Mouse (Mus musculus) hindbrain, embryonic 13.5 days (tissue): ENCODE results near the gene Skap1. TPM values are rescaled to one million over a fixed set of nuclear protein-coding genes. Genes with fewer than 3 reads are reported as not detected.

Source experiments
- ATAC-seq: fragments of 200-750 bp; cut with Nextera tagmentation; 2 replicates; pipeline ENCODE4 v1.8.0; 2017; ENCODE audit warnings: moderate TSS enrichment; ENCODE audit not compliant: low FRiP score
- H3K27ac ChIP-seq: fragments of 300-500 bp; sonication (generic); 2 replicates; pipeline ENCODE4 v1.5.1; 2015; ENCODE audit warnings: inconsistent platforms, mild to moderate bottlenecking, moderate library complexity
- H3K27me3 ChIP-seq: fragments of 300-500 bp; sonication (generic); 2 replicates; pipeline ENCODE4 v1.6.1; 2015; ENCODE audit warnings: mild to moderate bottlenecking, inconsistent platforms
- H3K36me3 ChIP-seq: fragments of 300-500 bp; sonication (generic); 2 replicates; pipeline ENCODE4 v1.6.1; 2015; ENCODE audit warnings: mild to moderate bottlenecking, inconsistent platforms
- H3K4me1 ChIP-seq: fragments of 300-500 bp; sonication (generic); replicated peaks from 2 replicates; pipeline ENCODE4 v1.6.1; 2015; ENCODE audit warnings: inconsistent platforms
- H3K4me2 ChIP-seq: fragments of 300-500 bp; sonication (generic); 2 replicates; pipeline ENCODE4 v1.6.1; 2015; ENCODE audit warnings: inconsistent platforms, mild to moderate bottlenecking, moderate library complexity
- H3K4me3 ChIP-seq: fragments of 300-500 bp; sonication (generic); 2 replicates; pipeline ENCODE4 v1.5.1; 2015; ENCODE audit warnings: mild to moderate bottlenecking, inconsistent platforms
- H3K9ac ChIP-seq: fragments of 300-500 bp; sonication (generic); 2 replicates; pipeline ENCODE4 v1.6.1; 2015; ENCODE audit warnings: mild to moderate bottlenecking, inconsistent platforms
- H3K9me3 ChIP-seq: fragments of 300-500 bp; sonication (generic); 2 replicates; pipeline ENCODE4 v1.6.1; 2016; ENCODE audit warnings: inconsistent platforms
- WGBS: fragments of 180-500 bp; shearing (Covaris S2); methylation state at CpG from one replicate; pipeline ENCODE4 v1.1.7; 2015; 5-methylcytosine and 5-hydroxymethylcytosine counted together
- polyA plus RNA-seq: library from polyadenylated mRNA; unstranded; fragments of >200 nt; fragmentation: Nextera tagmentation; extraction: Ambion mirVana; gene quantifications from 2 replicates; pipeline ENCODE4 v1.2.1, GENCODE M21; 2015

The Skap1 gene
- polyA plus RNA-seq, 1 experiment from 2014 or later: 6.9 TPM

- Histone ChIP-seq H3K9ac (no peak overlapping the region), H3K27me3 (0 out of 2 replicates have a peak, but pooled peaks cover 4% of the 10 kb centered on the region)
- WGBS: 64% methylated on average over 16 of the region's 16 CpGs
Observed at GRCm38 (mm10) chr11:96618789-96619445, 154.5 kb downstream of the Skap1 start.

GRCm38 (mm10) chr11:96619576-96619975 is 155.2 kb downstream of the Skap1 start:
- H3K27me3 ChIP-seq: 0 out of 2 replicates have a peak, but pooled peaks cover 4% of the 10 kb centered on the region
- H3K4me3 ChIP-seq: no peak overlapping the region
- peak overlapping the region; percentile 43; the same call in 1 of the 2 replicates for H3K9ac ChIP-seq
- H3K36me3 ChIP-seq: no peaks in the 10 kb centered on the region
- no peak; the same call in 1 of the 2 replicates for ATAC-seq
- WGBS: 12% methylated on average over 5 of the region's 5 CpGs
- H3K9me3 ChIP-seq: no peaks in the 10 kb centered on the region
- H3K27ac ChIP-seq: peak overlapping the region; percentile 82
- peaks cover 36% of the 10 kb centered on the region for H3K4me1 ChIP-seq
- H3K4me2 ChIP-seq: peak overlapping the region; percentile 33

More at GRCm38 (mm10) chr11:96618789-96619445, 154.5 kb downstream of the Skap1 start:
- Histone ChIP-seq H3K9me3 (no peaks in the 10 kb centered on the region), H3K4me2 (peak overlapping the region; percentile 33), H3K27ac (peak overlapping the region; percentile 82), H3K4me1 (peaks cover 36% of the 10 kb centered on the region), H3K4me3 (no peak overlapping the region), H3K36me3 (no peaks in the 10 kb centered on the region)
- no peak for ATAC-seq

GRCm38 (mm10) chr11:96620006-96620405 is 155.6 kb downstream of the Skap1 start:
- Histone ChIP-seq H3K4me3 (no peak overlapping the region), H3K36me3 (no peaks in the 10 kb centered on the region), H3K4me1 (peaks cover 36% of the 10 kb centered on the region), H3K27ac (peak overlapping the region; percentile 82), H3K9ac (peak overlapping the region; percentile 43; the same call in 1 of the 2 replicates), H3K9me3 (no peaks in the 10 kb centered on the region), H3K27me3 (0 out of 2 replicates have a peak, but pooled peaks cover 4% of the 10 kb centered on the region), H3K4me2 (peak overlapping the region; percentile 33)
- ATAC-seq: no peak
- 26% methylated on average over 7 of the region's 7 CpGs for WGBS

GRCm38 (mm10) chr11:96620660-96621059 is 156.3 kb downstream of the Skap1 start:
- peak overlapping the region; percentile 31 for H3K4me2 ChIP-seq
- peak overlapping the region; percentile 31; the same call in 1 of the 2 replicates for H3K9ac ChIP-seq
- no peaks in the 10 kb centered on the region for H3K36me3 ChIP-seq
- H3K9me3 ChIP-seq: no peaks in the 10 kb centered on the region
- 38% methylated on average over 11 of the region's 11 CpGs for WGBS
- no peak for ATAC-seq
- H3K4me3 ChIP-seq: no peak overlapping the region
- 0 out of 2 replicates have a peak, but pooled peaks cover 4% of the 10 kb centered on the region for H3K27me3 ChIP-seq
- peak overlapping the region; percentile 82 for H3K27ac ChIP-seq
- H3K4me1 ChIP-seq: peaks cover 36% of the 10 kb centered on the region

- ATAC-seq: no peak
- Histone ChIP-seq H3K9ac (no peak overlapping the region; the same call in 1 of the 2 replicates), H3K4me1 (peaks cover 39% of the 10 kb centered on the region), H3K4me3 (no peak overlapping the region), H3K4me2 (peak overlapping the region; percentile 31), H3K9me3 (no peaks in the 10 kb centered on the region), H3K27me3 (0 out of 2 replicates have a peak, but pooled peaks cover 4% of the 10 kb centered on the region), H3K27ac (peak overlapping the region; percentile 82), H3K36me3 (no peaks in the 10 kb centered on the region)
- WGBS: 17% methylated on average over 4 of the region's 4 CpGs
Observed at GRCm38 (mm10) chr11:96621167-96621566, 156.8 kb downstream of the Skap1 start.

- Histone ChIP-seq H3K27me3 (0 out of 2 replicates have a peak, but pooled peaks cover 4% of the 10 kb centered on the region), H3K27ac (peak overlapping the region; percentile 59), H3K4me1 (peaks cover 47% of the 10 kb centered on the region), H3K4me2 (peak overlapping the region; percentile 23; the same call in 1 of the 2 replicates), H3K9ac (no peak overlapping the region), H3K9me3 (no peaks in the 10 kb centered on the region), H3K36me3 (no peaks in the 10 kb centered on the region), H3K4me3 (no peak overlapping the region)
- ATAC-seq: no peak
- 9% methylated on average over 9 of the region's 9 CpGs for WGBS
Observed at GRCm38 (mm10) chr11:96622782-96623181, 158.4 kb downstream of the Skap1 start.

GRCm38 (mm10) chr11:96624436-96624835 is 160.0 kb downstream of the Skap1 start:
- Histone ChIP-seq H3K36me3 (no peaks in the 10 kb centered on the region), H3K9ac (no peak overlapping the region), H3K4me1 (peaks cover 35% of the 10 kb centered on the region), H3K27me3 (0 out of 2 replicates have a peak, but pooled peaks cover 4% of the 10 kb centered on the region), H3K4me3 (no peak overlapping the region), H3K9me3 (no peaks in the 10 kb centered on the region), H3K4me2 (0 out of 2 replicates have a peak overlapping the region, but pooled peaks have one; percentile 6), H3K27ac (0 out of 2 replicates have a peak overlapping the region, but pooled peaks have one; percentile 35)
- WGBS: 52% methylated on average over 4 of the region's 4 CpGs
- ATAC-seq: no peak

- H3K9ac ChIP-seq: no peak overlapping the region
- no peaks in the 10 kb centered on the region for H3K36me3 ChIP-seq
- 51% methylated on average over 9 of the region's 9 CpGs for WGBS
- peaks cover 11% of the 10 kb centered on the region for H3K4me1 ChIP-seq
- H3K4me3 ChIP-seq: no peak overlapping the region
- no peaks in the 10 kb centered on the region for H3K27me3 ChIP-seq
- peak overlapping the region; percentile 15; the same call in 1 of the 2 replicates for H3K4me2 ChIP-seq
- no peak for ATAC-seq
- no peak overlapping the region for H3K27ac ChIP-seq
- no peaks in the 10 kb centered on the region for H3K9me3 ChIP-seq
Observed at GRCm38 (mm10) chr11:96629775-96630174, 165.4 kb downstream of the Skap1 start.

- Histone ChIP-seq H3K27ac (no peak overlapping the region), H3K9me3 (no peaks in the 10 kb centered on the region), H3K4me1 (peaks cover 4% of the 10 kb centered on the region), H3K4me2 (no peak overlapping the region), H3K36me3 (no peaks in the 10 kb centered on the region), H3K4me3 (no peak overlapping the region), H3K27me3 (no peaks in the 10 kb centered on the region), H3K9ac (no peak overlapping the region)
- WGBS: 77% methylated on average over 3 of the region's 3 CpGs
- no peak for ATAC-seq
Observed at GRCm38 (mm10) chr11:96631521-96631920, 167.1 kb downstream of the Skap1 start.

GRCm38 (mm10) chr11:96637927-96638326 is 173.5 kb downstream of the Skap1 start:
- Histone ChIP-seq H3K36me3 (no peaks in the 10 kb centered on the region), H3K4me1 (no peaks in the 10 kb centered on the region), H3K27me3 (0 out of 2 replicates have a peak, but pooled peaks cover 3% of the 10 kb centered on the region), H3K9ac (no peak overlapping the region), H3K4me3 (no peak overlapping the region), H3K9me3 (no peaks in the 10 kb centered on the region), H3K4me2 (no peak overlapping the region), H3K27ac (no peak overlapping the region)
- WGBS: 71% methylated on average over 7 of the region's 7 CpGs
- ATAC-seq: no peak

- no peak for ATAC-seq
- 73% methylated on average over 5 of the region's 5 CpGs for WGBS
- Histone ChIP-seq H3K27me3 (0 out of 2 replicates have a peak, but pooled peaks cover 3% of the 10 kb centered on the region), H3K36me3 (no peaks in the 10 kb centered on the region), H3K27ac (no peak overlapping the region), H3K4me3 (no peak overlapping the region), H3K9ac (no peak overlapping the region), H3K4me2 (no peak overlapping the region), H3K9me3 (no peaks in the 10 kb centered on the region), H3K4me1 (peaks cover 11% of the 10 kb centered on the region)
Observed at GRCm38 (mm10) chr11:96639805-96640204, 175.4 kb downstream of the Skap1 start.

GRCm38 (mm10) chr11:96642173-96643140 is 178.1 kb downstream of the Skap1 start:
- H3K36me3 ChIP-seq: no peaks in the 10 kb centered on the region
- H3K4me1 ChIP-seq: peaks cover 37% of the 10 kb centered on the region
- no peak overlapping the region for H3K9ac ChIP-seq
- no peak overlapping the region for H3K4me3 ChIP-seq
- H3K27ac ChIP-seq: no peak overlapping the region
- H3K9me3 ChIP-seq: no peaks in the 10 kb centered on the region
- no peak overlapping the region for H3K4me2 ChIP-seq
- H3K27me3 ChIP-seq: 0 out of 2 replicates have a peak, but pooled peaks cover 3% of the 10 kb centered on the region
- 78% methylated on average over 17 of the region's 17 CpGs for WGBS
- no peak for ATAC-seq
